Mouse (Mus musculus): ENCODE measurements around the gene Cxcl12. TPM values are rescaled to one million over a fixed set of nuclear protein-coding genes. Genes with fewer than 3 reads are reported as not detected.

Cxcl12 gene
- total and polyA plus RNA-seq, 3 experiments = 97.9 to 116 (median 101) TPM

DNA sequence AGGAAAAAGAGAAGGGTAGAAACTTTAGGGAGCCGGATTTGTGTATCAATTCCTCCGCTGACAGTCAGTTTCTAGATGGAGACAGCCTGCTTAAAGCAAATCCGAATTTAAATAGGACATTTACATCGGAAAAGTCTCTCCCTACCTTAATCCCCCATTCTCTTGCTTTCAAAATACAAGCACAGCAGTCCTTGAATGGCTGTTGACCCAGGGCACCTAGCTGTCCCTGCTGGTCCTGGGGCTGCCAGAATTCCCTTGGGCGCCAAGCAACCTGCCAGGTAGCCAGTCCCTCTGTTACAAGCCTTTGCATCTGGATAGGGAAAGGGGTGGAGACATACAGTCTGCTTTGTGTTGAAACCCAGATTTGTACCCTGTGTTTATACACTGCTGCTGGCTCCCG lies 12.0 kb downstream of the Cxcl12 start:
- WGBS = 77% methylated on average over 6 of the region's 6 CpGs
- no peak overlapping the region for H3K9ac ChIP-seq (ENCODE audit: low read depth, low read length)
- H3K4me3 ChIP-seq = no peak overlapping the region
- H3K27ac ChIP-seq = no peak overlapping the region
- no peaks in the 10 kb centered on the region for H3K36me3 ChIP-seq (ENCODE audit: control insufficient read depth, insufficient read depth, low read length)
- no peak for DNase-seq
- no peaks in the 10 kb centered on the region for H3K4me1 ChIP-seq (ENCODE audit: control insufficient read depth, insufficient read depth, low read length)
- H3K27me3 ChIP-seq (ENCODE audit: control insufficient read depth, insufficient read depth, low read length) = no peaks in the 10 kb centered on the region
- no peaks in the 10 kb centered on the region for H3K79me2 ChIP-seq (replicated peaks; ENCODE audit: control insufficient read depth, insufficient read depth, low read length)
- intact Hi-C loops (cut with DNase I) = no loop called here
- no peak for TF ChIP-seq CTCF (IDR thresholded peaks at IDR 0.05)
- TF ChIP-seq EP300 (IDR thresholded peaks at IDR 0.05; ENCODE audit: insufficient read depth, low read depth, low read length) = no peak
- no peak for TF ChIP-seq POLR2A (IDR thresholded peaks at IDR 0.05; ENCODE audit: insufficient read depth, low read depth, low read length)

DNA sequence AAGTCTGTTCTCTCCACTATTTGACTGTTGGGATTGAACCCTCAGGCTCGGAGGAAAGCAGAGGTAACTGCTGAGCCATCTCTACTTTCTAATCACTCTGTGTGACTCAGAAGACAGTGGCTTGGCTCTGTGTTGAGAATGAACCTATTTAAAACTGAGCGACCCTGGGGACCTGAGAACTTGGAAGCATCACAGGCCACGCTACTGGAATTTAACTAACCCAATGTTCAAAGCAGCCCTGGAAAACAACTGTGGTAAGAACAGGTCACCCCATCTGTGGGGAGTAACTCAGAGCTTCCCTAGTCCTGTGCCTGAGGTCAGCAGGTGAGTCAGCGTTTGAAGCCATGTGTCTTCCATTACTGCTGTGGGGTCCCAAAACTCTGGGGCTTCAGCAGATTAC lies 17.0 kb downstream of the Cxcl12 start:
- TF ChIP-seq CTCF (IDR thresholded peaks at IDR 0.05) (no peak), EP300 (IDR thresholded peaks at IDR 0.05; ENCODE audit: insufficient read depth, low read depth, low read length) (no peak), POLR2A (IDR thresholded peaks at IDR 0.05; ENCODE audit: insufficient read depth, low read depth, low read length) (no peak)
- Histone ChIP-seq H3K4me3 (no peak overlapping the region), H3K36me3 (ENCODE audit: control insufficient read depth, insufficient read depth, low read length) (no peaks in the 10 kb centered on the region), H3K9ac (ENCODE audit: low read depth, low read length) (no peak overlapping the region), H3K79me2 (replicated peaks; ENCODE audit: control insufficient read depth, insufficient read depth, low read length) (no peaks in the 10 kb centered on the region), H3K27me3 (ENCODE audit: control insufficient read depth, insufficient read depth, low read length) (no peaks in the 10 kb centered on the region), H3K4me1 (ENCODE audit: control insufficient read depth, insufficient read depth, low read length) (no peaks in the 10 kb centered on the region), H3K27ac (no peak overlapping the region)
- WGBS = 80% methylated on average over 4 of the region's 4 CpGs
- DNase-seq = no peak
- intact Hi-C loops (cut with DNase I) = no loop called here

DNA sequence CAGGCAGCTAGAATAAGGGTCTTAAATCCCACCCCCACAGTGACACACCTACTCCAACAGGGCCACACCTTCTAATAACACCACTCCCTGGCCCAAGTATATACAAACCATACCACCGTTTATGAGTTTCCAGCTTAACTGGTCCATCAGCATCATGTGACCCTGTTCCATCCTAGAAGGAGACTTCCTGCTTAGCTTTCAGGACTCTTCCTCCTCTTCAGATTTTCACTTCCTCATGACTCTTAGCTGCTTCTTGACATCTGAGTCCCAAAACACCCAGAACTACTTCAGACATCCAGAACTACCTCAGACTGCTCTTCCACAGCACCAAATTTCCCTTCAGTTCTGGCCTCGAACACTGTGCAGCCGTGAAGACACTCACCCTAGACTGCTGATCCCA lies 22.1 kb downstream of the Cxcl12 start:
- Histone ChIP-seq H3K4me1 (ENCODE audit: control insufficient read depth, insufficient read depth, low read length) (no peaks in the 10 kb centered on the region), H3K36me3 (ENCODE audit: control insufficient read depth, insufficient read depth, low read length) (no peaks in the 10 kb centered on the region), H3K9ac (ENCODE audit: low read depth, low read length) (no peak overlapping the region), H3K4me3 (no peak overlapping the region), H3K27ac (no peak overlapping the region), H3K79me2 (replicated peaks; ENCODE audit: control insufficient read depth, insufficient read depth, low read length) (no peaks in the 10 kb centered on the region), H3K27me3 (ENCODE audit: control insufficient read depth, insufficient read depth, low read length) (no peaks in the 10 kb centered on the region)
- TF ChIP-seq POLR2A (IDR thresholded peaks at IDR 0.05; ENCODE audit: insufficient read depth, low read depth, low read length) = no peak
- TF ChIP-seq CTCF (IDR thresholded peaks at IDR 0.05) = no peak
- no peak for TF ChIP-seq EP300 (IDR thresholded peaks at IDR 0.05; ENCODE audit: insufficient read depth, low read depth, low read length)
- WGBS = 92% methylated on average over 3 of the region's 3 CpGs
- no peak for DNase-seq
- intact Hi-C loops (cut with DNase I) = no loop called here

DNA sequence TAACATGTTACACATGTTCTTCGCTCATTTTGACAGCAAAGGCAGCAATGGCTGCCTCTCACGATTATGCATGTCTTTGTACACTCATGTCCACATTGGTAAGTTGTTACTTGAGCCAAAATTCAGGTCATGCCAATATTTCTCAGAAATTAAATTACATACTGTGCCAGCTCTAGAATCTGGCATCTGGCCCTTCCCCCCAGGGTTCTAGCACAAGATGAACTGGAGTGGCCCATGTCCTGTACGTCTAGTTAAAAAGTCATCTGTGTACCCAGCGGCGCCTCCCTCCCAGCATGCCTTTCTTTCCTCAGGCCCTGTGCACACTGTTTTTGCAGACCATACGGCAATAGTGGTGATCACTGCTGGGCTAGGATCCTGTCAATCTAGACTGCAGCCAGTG lies 23.4 kb downstream of the Cxcl12 start:
- H3K79me2 ChIP-seq (replicated peaks; ENCODE audit: control insufficient read depth, insufficient read depth, low read length) = no peaks in the 10 kb centered on the region
- no peaks in the 10 kb centered on the region for H3K36me3 ChIP-seq (ENCODE audit: control insufficient read depth, insufficient read depth, low read length)
- H3K27me3 ChIP-seq (ENCODE audit: control insufficient read depth, insufficient read depth, low read length) = no peaks in the 10 kb centered on the region
- intact Hi-C loops (cut with DNase I) = no loop called here
- H3K4me3 ChIP-seq = no peak overlapping the region
- H3K27ac ChIP-seq = no peak overlapping the region
- DNase-seq = no peak
- 90% methylated on average over 6 of the region's 6 CpGs for WGBS
- TF ChIP-seq EP300 (IDR thresholded peaks at IDR 0.05; ENCODE audit: insufficient read depth, low read depth, low read length) (no peak), POLR2A (IDR thresholded peaks at IDR 0.05; ENCODE audit: insufficient read depth, low read depth, low read length) (no peak), CTCF (IDR thresholded peaks at IDR 0.05) (no peak)
- H3K9ac ChIP-seq (ENCODE audit: low read depth, low read length) = no peak overlapping the region
- no peaks in the 10 kb centered on the region for H3K4me1 ChIP-seq (ENCODE audit: control insufficient read depth, insufficient read depth, low read length)

DNA sequence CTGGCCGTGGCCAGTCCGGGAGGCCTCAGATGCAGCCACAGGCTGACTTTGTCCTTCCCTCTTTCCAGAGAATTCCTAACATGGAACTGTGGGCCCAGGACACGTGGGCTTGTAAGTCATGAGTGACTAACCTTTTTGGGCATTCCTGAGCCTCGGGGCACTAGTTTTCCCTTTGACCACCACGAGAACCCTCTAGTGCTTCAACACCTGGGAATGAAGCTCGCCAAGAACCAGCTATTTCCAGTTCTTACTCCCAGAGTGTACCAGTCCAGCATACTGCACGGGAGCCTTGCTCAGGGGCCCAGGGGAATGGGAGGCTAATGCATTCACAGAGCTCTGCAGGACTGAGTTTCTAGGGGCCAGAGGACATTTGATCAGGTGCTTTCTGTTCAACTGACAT lies 24.3 kb downstream of the Cxcl12 start:
- Histone ChIP-seq H3K4me3 (no peak overlapping the region), H3K27me3 (ENCODE audit: control insufficient read depth, insufficient read depth, low read length) (no peaks in the 10 kb centered on the region), H3K4me1 (ENCODE audit: control insufficient read depth, insufficient read depth, low read length) (no peaks in the 10 kb centered on the region), H3K36me3 (ENCODE audit: control insufficient read depth, insufficient read depth, low read length) (no peaks in the 10 kb centered on the region), H3K79me2 (replicated peaks; ENCODE audit: control insufficient read depth, insufficient read depth, low read length) (no peaks in the 10 kb centered on the region), H3K27ac (no peak overlapping the region), H3K9ac (ENCODE audit: low read depth, low read length) (no peak overlapping the region)
- TF ChIP-seq EP300 (IDR thresholded peaks at IDR 0.05; ENCODE audit: insufficient read depth, low read depth, low read length) (no peak), CTCF (IDR thresholded peaks at IDR 0.05) (no peak), POLR2A (IDR thresholded peaks at IDR 0.05; ENCODE audit: insufficient read depth, low read depth, low read length) (no peak)
- 77% methylated on average over 7 of the region's 7 CpGs for WGBS
- intact Hi-C loops (cut with DNase I) = no loop called here
- no peak for DNase-seq

DNA sequence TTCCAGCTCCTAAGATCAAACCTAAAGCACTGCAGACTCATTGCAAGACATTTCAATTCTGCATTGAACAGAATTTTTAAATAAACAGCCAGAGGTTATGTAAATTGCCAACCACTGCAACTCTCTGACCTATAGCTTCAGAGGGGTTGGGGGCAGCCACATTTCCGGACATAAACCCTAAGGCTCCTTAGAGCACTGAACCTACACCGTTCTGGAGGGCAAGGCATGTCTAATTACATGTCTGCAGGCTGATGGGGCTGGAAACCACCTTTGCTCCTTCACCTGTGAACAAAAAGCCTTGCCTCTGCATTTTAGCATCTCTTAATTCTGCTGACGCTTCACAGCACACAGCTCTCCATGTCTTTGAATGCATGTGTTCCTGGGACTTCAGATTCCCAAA lies 26.9 kb downstream of the Cxcl12 start:
- TF ChIP-seq EP300 (IDR thresholded peaks at IDR 0.05; ENCODE audit: insufficient read depth, low read depth, low read length) (no peak), CTCF (IDR thresholded peaks at IDR 0.05) (no peak)
- WGBS = 89% methylated on average over 3 of the region's 3 CpGs
- Histone ChIP-seq H3K79me2 (replicated peaks; ENCODE audit: control insufficient read depth, insufficient read depth, low read length) (no peaks in the 10 kb centered on the region), H3K36me3 (ENCODE audit: control insufficient read depth, insufficient read depth, low read length) (no peaks in the 10 kb centered on the region), H3K4me3 (no peak overlapping the region), H3K4me1 (ENCODE audit: control insufficient read depth, insufficient read depth, low read length) (no peaks in the 10 kb centered on the region; the same call in 1 of the 2 replicates), H3K27me3 (ENCODE audit: control insufficient read depth, insufficient read depth, low read length) (no peaks in the 10 kb centered on the region), H3K9ac (ENCODE audit: low read depth, low read length) (no peak overlapping the region), H3K27ac (no peak overlapping the region)
- intact Hi-C loops (cut with DNase I) = no loop called here
- no peak for DNase-seq
